Mouse (Mus musculus) kidney, adult 2 months (tissue): ENCODE measurements around the gene Pitpnm3. TPM values are rescaled to one million over a fixed set of nuclear protein-coding genes. Genes with fewer than 3 reads are reported as not detected.

Experiments used
- DNase-seq: peaks from one replicate; pipeline ENCODE4 v3.0.0; 2021
- H3K27ac ChIP-seq: fragments of 200-500 bp; 2 replicates; pipeline ENCODE4 v1.5.1; 2012; ENCODE audit warnings: low read depth, low read length, control low read depth, inconsistent platforms; ENCODE audit not compliant: insufficient read depth
- H3K27me3 ChIP-seq: fragments of 200-500 bp; replicated peaks from 2 replicates; pipeline ENCODE4 v1.6.1; 2012; ENCODE audit warnings: mild to moderate bottlenecking, moderate library complexity, low read length, inconsistent platforms; ENCODE audit not compliant: control insufficient read depth, insufficient read depth
- H3K36me3 ChIP-seq: fragments of 200-500 bp; 2 replicates; pipeline ENCODE4 v1.6.1; 2012; ENCODE audit warnings: mild to moderate bottlenecking, moderate library complexity, low read length, inconsistent platforms; ENCODE audit not compliant: control insufficient read depth, insufficient read depth
- H3K4me1 ChIP-seq: fragments of 200-500 bp; 2 replicates; pipeline ENCODE4 v1.6.1; 2011; ENCODE audit warnings: low read length; ENCODE audit not compliant: control insufficient read depth, insufficient read depth
- H3K4me3 ChIP-seq: fragments of 200-500 bp; 2 replicates; pipeline ENCODE4 v1.5.1; 2011; ENCODE audit warnings: mild to moderate bottlenecking, low read depth, low read length, control low read depth; ENCODE audit not compliant: insufficient read depth
- CTCF ChIP-seq: fragments of 200-500 bp; conservative IDR thresholded peaks from 2 replicates; pipeline ENCODE4 v1.5.1; 2011; ENCODE audit warnings: low read depth, mild to moderate bottlenecking, control low read depth, low read length, moderate library complexity, mixed read lengths; ENCODE audit not compliant: insufficient read depth, insufficient read length
- POLR2A ChIP-seq: fragments of 200-500 bp; IDR thresholded peaks from one replicate; pipeline ENCODE4 v1.6.1; 2011; ENCODE audit warnings: low read depth, low read length, control low read depth
- WGBS: fragments of 180-500 bp; shearing (Covaris S2); methylation state at CpG from one replicate; pipeline ENCODE4 v1.1.7; 2018; 5-methylcytosine and 5-hydroxymethylcytosine counted together
- polyA plus RNA-seq: library from polyadenylated mRNA; depleted of rRNA; stranded (reverse); fragments of >200 nt; gene quantifications from 2 replicates; pipeline ENCODE4 v1.2.3, GENCODE M21; 2012

Pitpnm3 gene
- polyA plus RNA-seq, 1 experiment: 4.7 TPM

DNA sequence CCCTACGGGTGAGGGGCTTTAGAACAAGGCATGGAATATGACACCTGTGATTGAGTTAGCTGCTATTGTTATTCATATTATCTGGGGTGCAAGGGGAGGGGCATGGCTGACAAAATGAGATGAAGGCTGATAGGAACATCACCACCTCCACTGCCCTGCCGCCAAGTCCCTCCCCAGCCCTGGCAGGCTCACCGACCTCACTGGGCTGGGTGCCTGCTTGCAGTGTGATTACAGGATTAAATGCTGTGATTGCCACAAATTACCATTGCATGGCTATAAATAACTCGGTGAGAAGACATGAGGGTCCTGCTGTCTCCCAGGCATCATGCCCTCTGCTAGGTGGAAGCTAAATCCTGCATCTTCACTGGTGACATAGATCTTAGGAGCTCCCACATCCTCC, 56.9 kb downstream of the Pitpnm3 start:
- Histone ChIP-seq H3K27ac (no peak overlapping the region), H3K27me3 (no peaks in the 10 kb centered on the region), H3K4me1 (no peaks in the 10 kb centered on the region), H3K36me3 (no peaks in the 10 kb centered on the region), H3K4me3 (no peak overlapping the region)
- WGBS: 53% methylated on average over 4 of the region's 4 CpGs
- no peak for DNase-seq
- no peak for TF ChIP-seq CTCF
- no peak for TF ChIP-seq POLR2A

DNA sequence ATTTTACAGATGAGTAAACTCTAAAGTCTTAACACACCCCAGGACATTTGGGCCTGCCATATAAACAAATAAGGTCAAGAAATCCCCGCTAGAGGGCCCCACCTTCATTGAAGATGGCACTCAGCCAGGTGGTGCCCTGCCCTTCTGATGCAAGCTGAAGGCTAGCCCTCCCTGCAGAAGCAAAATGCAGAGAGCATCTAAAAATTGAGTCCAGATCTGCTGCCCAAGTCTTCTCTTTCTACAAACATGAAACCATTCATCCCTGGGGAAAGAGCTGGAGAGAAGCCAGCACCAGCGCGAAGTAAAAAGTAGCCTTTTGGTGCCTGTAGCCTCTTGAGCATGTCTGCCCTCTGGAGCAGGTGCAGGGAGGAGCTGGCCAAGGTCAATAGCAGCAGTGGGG, 57.5 kb downstream of the Pitpnm3 start:
- no peaks in the 10 kb centered on the region for H3K4me1 ChIP-seq
- no peaks in the 10 kb centered on the region for H3K27me3 ChIP-seq
- no peaks in the 10 kb centered on the region for H3K36me3 ChIP-seq
- peak; percentile 5 for DNase-seq
- WGBS: 32% methylated on average over 3 of the region's 3 CpGs
- TF ChIP-seq POLR2A (no peak), CTCF (no peak)
- no peak overlapping the region for H3K4me3 ChIP-seq
- H3K27ac ChIP-seq: no peak overlapping the region

DNA sequence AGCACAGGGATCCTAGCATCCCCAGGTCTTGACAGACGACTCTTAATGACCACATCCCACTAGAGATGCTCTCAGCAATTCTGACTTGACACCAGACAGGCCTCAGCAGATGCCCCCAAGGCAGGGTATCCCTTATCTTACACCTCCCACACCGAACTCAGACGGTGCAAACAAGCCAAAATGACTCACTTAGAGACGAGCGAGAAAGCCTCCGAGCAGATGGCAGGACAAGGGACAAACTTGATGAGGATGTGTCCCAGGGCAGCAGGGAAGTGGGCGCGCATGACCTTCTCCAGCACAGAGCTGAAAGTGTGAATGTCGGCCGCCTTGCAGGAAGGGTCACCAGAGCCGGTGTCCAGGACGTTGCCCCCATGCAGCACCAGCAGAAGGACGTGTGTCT, 61.3 kb downstream of the Pitpnm3 start:
- DNase-seq: no peak
- no peak for TF ChIP-seq CTCF
- H3K27me3 ChIP-seq: no peaks in the 10 kb centered on the region
- H3K27ac ChIP-seq: no peak overlapping the region
- no peak overlapping the region for H3K4me3 ChIP-seq
- no peaks in the 10 kb centered on the region for H3K4me1 ChIP-seq
- WGBS: 74% methylated on average over 13 of the region's 13 CpGs
- H3K36me3 ChIP-seq: no peaks in the 10 kb centered on the region

DNA sequence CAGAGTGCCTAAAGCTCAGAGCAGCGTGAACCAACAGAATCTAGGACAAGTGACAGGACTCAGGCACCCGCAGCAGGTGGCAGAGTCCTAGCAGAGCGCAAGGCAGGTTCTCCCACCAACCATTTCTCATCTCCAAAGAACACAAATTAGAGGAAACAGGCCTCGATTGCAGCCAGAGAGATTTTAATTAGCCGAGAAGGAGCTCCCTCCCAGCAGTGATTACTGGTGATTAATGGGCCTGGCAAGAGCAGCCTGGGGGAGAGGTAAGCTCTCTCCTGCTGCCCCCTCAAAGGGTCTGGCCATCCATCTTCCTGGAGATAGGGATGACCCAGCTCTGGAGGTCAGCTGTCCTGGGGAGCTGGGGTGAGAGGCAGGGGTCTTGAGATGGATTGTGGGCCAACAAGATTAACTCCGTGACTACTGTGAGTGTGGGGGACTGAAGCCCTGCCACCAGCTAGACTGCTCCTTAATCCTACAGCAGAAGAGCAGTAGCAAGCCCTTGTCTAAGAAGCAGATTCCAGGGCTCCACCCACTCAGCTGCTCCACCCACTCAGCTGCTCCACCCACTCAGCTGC, 63.2 kb downstream of the Pitpnm3 start:
- no peak for DNase-seq

DNA sequence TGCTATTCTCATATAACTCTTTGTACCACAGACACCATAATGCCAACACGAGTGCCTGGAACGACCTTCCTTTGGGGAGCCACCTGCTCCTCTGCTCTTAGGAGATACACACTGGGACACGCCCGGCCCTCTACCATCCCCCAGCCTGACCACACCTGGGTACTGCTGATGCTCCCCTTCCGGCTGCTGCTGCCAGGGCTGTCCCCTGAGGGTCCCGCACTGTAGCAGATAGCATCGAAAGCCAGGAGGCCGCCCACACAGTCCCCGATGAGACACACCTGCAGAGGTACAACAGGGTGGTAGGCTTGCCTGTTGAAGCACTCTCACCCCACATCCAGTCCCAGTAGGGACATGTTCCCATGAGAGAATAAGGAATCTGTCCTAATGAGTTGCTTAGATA, 64.8 kb downstream of the Pitpnm3 start:
- WGBS: 90% methylated on average over 9 of the region's 9 CpGs
- no peak for TF ChIP-seq CTCF
- TF ChIP-seq POLR2A: no peak
- H3K27ac ChIP-seq: no peak overlapping the region
- H3K4me1 ChIP-seq: no peaks in the 10 kb centered on the region; the same call in 1 of the 2 replicates
- no peaks in the 10 kb centered on the region for H3K27me3 ChIP-seq
- no peaks in the 10 kb centered on the region for H3K36me3 ChIP-seq
- no peak for DNase-seq
- no peak overlapping the region for H3K4me3 ChIP-seq

More for the DNA sequence above, 63.2 kb downstream of the Pitpnm3 start:
- Histone ChIP-seq H3K27ac (no peak overlapping the region), H3K36me3 (no peaks in the 10 kb centered on the region), H3K4me1 (no peaks in the 10 kb centered on the region), H3K4me3 (no peak overlapping the region), H3K27me3 (no peaks in the 10 kb centered on the region)
- TF ChIP-seq POLR2A (no peak), CTCF (no peak)
- WGBS: 41% methylated on average over 6 of the region's 6 CpGs

DNA sequence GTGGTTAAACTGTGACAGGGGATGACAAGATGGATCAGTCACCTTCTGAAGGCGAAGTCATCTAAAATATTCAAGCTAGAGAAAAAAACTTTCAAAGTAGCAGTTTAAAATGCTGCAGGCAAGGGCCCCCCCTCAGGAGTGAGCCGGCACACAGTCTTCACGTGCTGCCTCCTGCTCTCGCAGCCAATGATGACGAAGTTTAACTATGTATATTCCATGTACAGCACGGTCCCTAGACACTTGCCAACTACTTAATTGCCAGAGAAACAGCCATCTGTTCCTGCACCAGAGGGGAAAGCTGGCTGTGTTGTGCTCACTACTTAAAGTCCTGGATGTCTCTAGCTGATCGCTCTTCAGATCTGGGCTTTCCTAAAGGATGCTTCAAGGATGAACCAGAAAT, 67.6 kb downstream of the Pitpnm3 start:
- H3K4me1 ChIP-seq: no peaks in the 10 kb centered on the region; the same call in 1 of the 2 replicates
- no peak for DNase-seq
- no peaks in the 10 kb centered on the region for H3K27me3 ChIP-seq
- no peak overlapping the region for H3K27ac ChIP-seq
- no peaks in the 10 kb centered on the region for H3K36me3 ChIP-seq
- TF ChIP-seq POLR2A (no peak), CTCF (no peak)
- WGBS: 81% methylated on average over 7 of the region's 7 CpGs
- no peak overlapping the region for H3K4me3 ChIP-seq

DNA sequence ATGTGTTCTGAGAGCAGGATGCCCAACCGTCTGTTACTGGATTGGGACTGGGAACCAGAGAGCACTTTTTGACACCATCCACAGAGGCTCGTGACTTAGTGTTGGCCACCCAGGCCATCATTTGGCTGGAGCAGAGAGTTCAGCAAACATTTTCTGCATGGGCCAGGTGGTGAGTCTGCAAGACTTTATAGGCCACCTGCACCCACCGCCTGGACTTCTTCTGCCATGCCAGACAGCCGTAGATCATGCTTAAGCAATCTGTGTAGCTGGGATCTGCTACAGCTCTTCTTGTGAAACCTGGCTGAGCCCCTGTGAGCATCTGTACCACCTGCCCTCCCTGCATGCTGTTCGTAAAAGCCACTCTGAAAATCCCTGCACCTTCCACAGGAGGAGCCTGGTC, 68.3 kb downstream of the Pitpnm3 start:
- no peak overlapping the region for H3K4me3 ChIP-seq
- H3K27me3 ChIP-seq: no peaks in the 10 kb centered on the region
- no peaks in the 10 kb centered on the region; the same call in 1 of the 2 replicates for H3K4me1 ChIP-seq
- DNase-seq: no peak
- no peaks in the 10 kb centered on the region for H3K36me3 ChIP-seq
- 89% methylated on average over 5 of the region's 5 CpGs for WGBS
- TF ChIP-seq CTCF: no peak
- no peak for TF ChIP-seq POLR2A
- no peak overlapping the region for H3K27ac ChIP-seq

DNA sequence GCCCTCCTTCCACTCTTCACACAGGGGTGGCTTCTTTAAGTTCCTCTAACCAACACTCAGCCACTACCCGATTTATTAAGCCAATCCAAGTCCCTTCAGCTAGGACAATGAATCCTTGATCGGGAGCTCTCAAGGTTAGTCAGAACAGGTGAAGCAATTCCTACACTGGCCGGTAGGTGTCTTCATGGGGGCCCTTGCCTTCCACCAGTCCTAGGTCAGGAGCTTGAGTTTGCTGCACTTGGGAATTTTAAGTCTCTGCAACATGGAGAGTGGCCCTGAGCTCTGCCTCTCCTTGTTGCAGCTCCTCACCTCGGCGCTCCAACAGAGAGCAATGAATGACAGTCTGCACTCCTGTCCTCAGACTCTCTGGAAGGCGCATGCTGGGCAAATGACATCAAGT, 69.2 kb downstream of the Pitpnm3 start:
- 42% methylated on average over 6 of the region's 6 CpGs for WGBS
- TF ChIP-seq CTCF (peak; percentile 61), POLR2A (no peak)
- Histone ChIP-seq H3K36me3 (no peaks in the 10 kb centered on the region), H3K27me3 (no peaks in the 10 kb centered on the region), H3K4me1 (no peaks in the 10 kb centered on the region; the same call in 1 of the 2 replicates), H3K27ac (no peak overlapping the region), H3K4me3 (no peak overlapping the region)
- DNase-seq: peak; percentile 48
